Mouse (Mus musculus): ENCODE measurements around the gene Clcn6.
"Not testable (repeated sequence)": the region's sequence is repeated elsewhere in the genome, so short reads cannot be mapped to it uniquely, and the experiment has no call there.

Clcn6 gene

DNA sequence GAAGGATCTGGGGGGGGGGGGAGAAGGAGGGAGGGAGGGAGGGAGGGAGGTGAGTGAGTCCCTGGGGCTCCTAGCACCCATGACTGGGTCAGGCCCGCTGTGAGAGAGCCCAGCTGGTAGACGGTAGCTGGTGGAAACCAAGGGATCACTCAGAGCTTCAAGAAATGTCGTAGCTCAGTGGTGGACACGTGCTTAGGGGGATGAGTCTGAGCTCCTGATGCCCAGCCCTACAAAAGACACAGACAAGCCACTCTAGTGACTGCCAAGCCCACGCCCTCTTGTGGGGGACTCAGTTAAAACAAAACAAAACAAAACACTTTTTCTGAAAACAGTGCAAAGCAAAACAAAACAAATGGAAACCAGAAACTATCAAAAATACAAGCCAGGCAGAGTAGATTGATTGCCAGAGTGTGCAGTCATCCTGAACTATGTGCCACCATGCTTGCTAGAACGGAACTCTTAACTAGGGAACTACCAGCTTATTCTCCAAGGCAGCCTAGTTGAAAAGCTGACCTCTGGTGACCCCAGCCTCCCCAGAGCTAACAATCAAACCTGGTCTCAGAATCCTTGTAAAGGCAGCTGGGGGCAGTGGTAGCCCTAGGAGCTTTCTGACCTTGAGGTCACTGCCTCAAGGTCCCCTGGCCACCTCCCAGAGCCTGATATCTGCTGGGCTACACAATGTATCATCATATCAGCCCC, 27.2 kb upstream of the Clcn6 start:
- no peak for DNase-seq

- DNase-seq: no peak
These were observed 22.5 kb upstream of the Clcn6 start for GRCm38 (mm10) chr4:148061086-148061480.

- peak; percentile 41 for DNase-seq
These were observed 21.8 kb upstream of the Clcn6 start for GRCm38 (mm10) chr4:148060120-148061085.

DNA sequence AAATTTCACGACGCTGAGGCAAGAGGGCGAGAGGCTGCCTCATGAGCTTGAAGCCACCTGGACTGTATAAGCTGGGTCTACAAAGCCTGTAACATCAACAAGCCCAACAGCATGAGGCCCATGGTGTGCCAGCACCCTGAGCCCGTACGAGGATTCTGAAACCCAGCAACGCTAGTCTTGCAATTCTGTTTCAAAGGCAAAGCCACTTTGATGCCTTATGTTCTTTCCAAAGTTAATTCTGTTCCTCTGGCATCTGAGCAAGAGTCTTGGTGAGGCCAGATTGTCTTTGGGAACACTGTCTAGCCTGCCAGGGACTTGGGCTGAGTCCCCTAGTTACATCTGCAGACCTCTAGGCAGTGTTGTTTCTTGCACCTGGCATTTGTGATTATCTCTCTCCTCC, 20.4 kb upstream of the Clcn6 start:
- DNase-seq: no peak

DNA sequence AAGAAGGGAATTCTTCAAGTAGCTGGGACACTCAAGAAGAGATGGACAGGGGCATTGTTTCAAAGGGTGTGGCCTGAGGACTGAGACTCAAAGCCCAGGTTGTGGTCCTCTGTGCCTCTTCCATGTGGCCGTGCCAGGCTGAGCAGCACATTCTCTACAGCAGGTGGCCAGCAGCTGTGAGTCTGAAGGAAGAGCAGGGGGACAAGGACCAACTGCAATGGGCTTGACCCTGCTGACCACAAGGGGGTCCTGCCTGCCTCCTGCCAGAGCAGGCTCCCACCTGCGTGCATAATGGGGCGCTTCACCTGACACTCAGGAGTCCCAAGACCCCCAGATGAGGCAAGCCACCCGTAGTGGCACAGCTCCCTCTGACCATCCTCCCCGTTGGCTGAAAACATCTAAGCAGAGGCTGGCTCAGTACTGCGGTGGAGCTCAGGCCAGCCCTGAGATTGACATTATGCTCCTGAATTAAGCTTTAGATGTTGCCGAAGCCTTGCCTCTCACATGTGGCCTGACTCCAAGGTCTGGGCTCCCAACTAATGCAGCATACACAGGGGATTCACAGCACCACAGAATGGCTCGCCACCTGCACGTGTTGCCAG, 19.7 kb upstream of the Clcn6 start:
- no peak for DNase-seq

DNA sequence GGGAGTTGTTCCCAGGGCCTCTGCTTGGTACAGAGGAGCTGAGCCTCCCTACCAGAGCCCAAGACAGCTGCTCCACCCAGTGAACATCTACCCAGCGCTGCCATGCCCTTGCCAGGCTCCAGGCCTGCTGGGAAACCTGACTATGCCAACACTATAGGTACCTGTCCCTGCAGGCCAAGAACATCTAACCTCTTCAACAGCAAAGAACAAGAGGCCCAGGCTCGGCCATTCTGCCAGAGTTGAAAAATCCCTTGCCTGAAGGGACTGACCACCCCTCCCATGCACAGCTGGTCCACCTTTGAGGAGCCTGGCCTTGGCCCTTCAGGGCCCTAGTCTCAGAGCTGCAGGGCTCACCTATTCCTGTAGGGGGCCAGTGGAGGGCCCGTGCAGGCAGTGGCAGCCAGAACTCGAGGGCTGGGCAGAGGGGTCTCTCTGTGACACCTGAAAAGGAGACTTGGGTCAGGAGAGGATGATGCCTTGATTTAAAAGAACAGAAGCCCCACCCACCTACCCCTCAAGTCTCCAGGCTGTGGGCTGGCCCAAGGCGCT, 19.1 kb upstream of the Clcn6 start:
- DNase-seq: no peak

DNA sequence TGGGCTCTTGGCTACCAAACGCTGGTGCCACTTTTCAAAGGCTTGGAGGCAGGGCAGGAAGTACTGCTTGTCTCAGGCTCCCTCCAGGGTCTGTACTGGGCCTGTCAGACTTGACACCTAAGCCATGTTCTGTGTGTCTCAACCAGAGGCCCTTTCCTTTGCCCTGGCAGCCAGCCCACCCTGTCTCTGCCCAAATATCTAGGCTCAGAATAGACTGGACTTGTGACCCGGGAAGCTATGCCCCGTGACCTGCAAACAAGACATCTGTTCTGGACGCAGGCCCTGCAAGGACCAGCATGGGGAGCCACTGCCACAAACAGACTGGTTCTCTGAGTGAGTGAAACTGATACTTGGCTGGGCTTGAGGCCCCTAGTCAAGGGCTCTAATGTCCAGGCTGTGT, 18.2 kb upstream of the Clcn6 start:
- DNase-seq: peak; percentile 58

DNA sequence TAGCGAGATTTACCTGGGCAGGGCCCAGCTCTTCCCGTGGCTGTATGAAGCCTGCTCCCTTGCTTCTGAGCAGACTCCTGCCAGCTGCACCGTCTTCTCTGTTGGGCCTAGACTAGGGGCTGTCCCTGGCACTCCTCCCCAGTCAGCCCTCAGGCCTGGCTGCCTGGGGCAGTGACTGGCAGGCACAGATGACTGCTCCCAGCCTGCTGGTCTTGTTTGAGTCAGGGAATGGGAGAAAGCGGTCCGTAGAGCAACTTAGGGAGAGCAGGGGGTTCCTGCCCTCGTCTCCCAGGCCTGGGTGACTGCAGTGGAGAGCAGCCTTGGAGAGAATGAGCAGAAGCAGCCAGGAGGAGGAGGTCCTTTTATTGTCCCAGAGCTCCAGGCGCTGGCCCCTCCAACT, 17.6 kb upstream of the Clcn6 start:
- DNase-seq: peak; percentile 46

DNA sequence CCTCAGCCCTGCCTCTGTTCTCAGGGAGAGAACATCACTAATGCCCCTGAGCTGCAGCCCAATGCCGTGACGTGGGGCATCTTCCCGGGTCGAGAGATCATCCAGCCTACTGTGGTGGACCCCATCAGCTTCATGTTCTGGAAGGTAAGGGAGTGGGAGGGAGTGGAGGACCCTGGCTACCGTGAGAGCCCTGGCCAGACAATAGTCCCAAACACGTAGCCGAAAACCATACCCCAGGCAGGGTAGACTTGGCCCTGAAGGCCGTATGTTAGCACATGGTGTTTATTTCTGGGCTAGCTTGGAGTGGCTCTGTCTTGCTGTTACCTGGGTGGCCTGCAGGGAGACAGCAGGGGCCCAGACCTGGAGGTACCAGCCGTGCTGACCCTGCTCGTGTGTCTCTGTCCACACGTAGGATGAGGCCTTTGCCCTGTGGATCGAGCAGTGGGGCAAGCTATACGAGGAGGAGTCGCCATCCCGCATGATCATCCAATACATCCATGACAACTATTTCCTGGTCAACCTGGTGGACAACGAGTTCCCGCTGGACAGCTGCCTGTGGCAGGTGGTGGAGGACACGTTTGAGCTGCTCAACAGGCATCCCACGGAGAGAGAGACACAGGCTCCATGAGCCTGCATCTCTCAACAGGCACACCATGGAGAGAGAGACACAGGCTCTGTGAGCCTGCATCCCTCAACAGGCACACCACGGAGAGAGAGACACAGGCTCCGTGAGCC, 16.5 kb upstream of the Clcn6 start:
- peak; percentile 79 for DNase-seq

- no peak for DNase-seq
These were observed 14.8 kb upstream of the Clcn6 start for GRCm38 (mm10) chr4:148053417-148053920.

DNA sequence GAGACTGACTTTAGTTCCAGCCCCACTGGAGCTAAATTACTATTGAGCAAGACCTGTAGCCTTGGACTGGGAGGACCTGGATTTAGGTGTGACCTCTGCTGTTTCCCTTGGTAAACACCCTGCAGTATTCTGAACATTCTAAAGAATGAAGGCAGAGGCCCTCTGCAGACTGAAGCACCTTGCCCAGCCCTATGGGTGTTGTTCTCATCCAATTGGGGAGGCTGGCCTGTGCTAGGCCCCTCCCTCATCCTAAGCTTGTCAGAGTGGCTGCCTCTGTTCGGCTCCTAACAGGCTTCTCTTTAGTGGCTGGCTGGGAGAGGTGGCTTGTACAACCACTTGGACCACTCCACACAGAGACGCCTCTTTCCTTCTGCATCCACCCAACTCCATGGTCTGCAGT, 14.4 kb upstream of the Clcn6 start:
- DNase-seq: no peak

- DNase-seq: no peak
These were observed 13.3 kb upstream of the Clcn6 start for GRCm38 (mm10) chr4:148051886-148052285.

DNA sequence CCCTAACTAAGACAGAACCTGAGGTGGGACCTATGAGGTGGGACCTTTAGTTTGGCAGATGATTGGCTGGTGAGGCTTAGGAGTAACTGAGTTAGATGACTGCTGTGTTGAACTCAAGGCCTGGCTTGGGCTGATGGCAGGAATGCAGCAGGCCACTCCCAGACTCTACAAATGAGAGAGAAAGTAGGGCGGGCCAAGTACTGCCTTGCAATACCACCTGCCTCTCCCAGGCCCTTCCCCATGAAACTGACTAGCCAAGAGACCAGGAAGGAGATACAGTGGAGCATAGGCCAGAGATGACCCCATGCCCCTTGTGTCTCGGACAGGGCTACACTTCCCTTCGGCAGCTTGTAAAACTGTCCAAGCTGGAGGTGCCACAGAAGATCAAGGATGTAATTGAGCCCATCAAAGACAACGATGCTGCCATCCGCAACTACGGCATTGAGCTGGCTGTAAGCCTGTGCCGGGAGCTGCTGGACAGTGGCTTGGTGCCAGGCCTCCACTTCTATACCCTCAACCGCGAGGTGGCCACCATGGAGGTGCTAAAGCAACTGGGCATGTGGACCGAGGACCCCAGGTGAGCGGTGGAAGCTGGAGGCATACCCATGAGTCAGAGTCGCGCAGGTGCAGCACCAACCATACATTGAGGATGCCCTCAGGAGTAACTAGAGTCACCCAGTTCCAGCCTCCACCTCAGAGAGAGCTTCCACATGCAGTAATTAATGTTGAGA, 12.6 kb upstream of the Clcn6 start:
- no peak for DNase-seq

GRCm38 (mm10) chr4:148050396-148050914, 11.8 kb upstream of the Clcn6 start:
- not testable (repeated sequence) for DNase-seq

- DNase-seq: no peak
These were observed 7.9 kb upstream of the Clcn6 start for GRCm38 (mm10) chr4:148046450-148047031.

GRCm38 (mm10) chr4:148044113-148044512, 5.5 kb upstream of the Clcn6 start:
- peak; percentile 38 for DNase-seq

DNA sequence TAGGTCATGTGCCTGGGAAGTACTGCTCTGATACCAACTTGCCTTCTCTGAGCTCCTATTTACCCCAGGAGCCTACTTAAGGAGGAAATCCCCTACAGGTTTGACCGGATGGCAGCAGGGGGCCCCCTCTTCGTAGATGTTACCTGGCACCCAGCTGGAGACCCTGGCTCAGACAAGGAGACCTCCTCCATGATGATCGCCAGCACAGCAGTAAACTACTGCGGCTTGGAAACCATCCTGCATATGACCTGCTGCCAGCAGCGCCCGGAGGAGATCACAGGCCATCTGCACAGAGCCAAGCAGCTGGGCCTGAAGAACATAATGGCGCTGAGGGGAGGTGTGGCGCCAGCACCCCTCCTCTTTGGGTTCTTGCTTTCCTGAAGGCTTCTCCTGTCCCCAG, 4.7 kb upstream of the Clcn6 start:
- peak; percentile 62 for DNase-seq

GRCm38 (mm10) chr4:148041611-148042191, 3.1 kb upstream of the Clcn6 start:
- DNase-seq: peak; percentile 64

GRCm38 (mm10) chr4:148040933-148041610, 2.5 kb upstream of the Clcn6 start:
- peak; percentile 84 for DNase-seq
